Comparison of ENCODE assay signal across 8 mouse cellular contexts in the genomic region with DNA sequence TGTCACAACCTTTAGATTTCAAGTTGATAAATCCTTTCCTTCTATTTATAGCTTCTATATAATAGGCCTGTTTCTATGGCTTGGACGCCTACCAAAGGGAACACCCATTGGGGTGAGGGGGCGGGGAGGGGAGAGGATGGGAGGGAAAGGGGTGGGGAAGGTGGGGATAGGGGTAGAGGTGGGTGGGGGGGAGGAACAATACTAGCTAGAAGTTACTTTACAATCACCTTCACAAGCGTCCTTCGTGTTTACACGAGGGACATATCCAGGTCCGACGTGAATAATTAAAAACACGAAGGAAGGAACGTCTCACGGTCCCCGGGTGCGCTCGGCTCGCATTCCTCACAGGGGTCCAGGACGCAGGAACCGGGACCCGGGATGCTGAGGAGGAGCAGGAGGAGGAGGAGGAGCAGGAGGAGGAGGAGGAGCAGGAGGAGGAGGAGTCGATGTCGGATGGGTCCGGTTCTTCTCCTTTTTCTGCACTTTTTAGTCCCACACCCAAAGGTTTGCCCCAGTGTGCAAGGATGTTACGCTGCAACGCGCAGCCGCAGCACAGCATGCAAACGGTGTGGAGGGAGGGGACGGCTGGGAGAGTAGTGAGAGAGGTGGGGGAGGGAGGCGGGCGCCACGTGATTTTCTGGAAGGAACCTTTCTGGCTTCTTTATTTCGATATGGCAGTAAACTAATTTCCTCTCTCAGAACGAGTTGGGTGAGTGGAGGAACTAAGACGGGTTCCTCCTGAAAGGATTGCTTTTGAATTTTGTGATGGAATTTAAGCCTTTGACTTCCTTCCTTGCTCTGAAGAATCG. TPM values are rescaled to one million over a fixed set of nuclear protein-coding genes. Genes with fewer than 3 reads are reported as not detected.
DNase-seq lines count a peak whose midpoint lies in the region; ATAC-seq lines count a peak whose summit lies in the region.

No protein-coding gene starts in this region.

- no peaks in the 10 kb centered on the region for H3K9me3 ChIP-seq in embryonic facial prominence, embryonic 14.5 days (ENCODE audit: control insufficient read depth, low read length)
- H3K9me3 ChIP-seq in heart, embryonic 12.5 days (replicated peaks) = no peaks in the 10 kb centered on the region
- H3K9me3 ChIP-seq in kidney, embryonic 16.5 days (ENCODE audit: low read length) = no peaks in the 10 kb centered on the region
- H3K9me3 ChIP-seq in liver, embryonic 13.5 days (replicated peaks) = no peaks in the 10 kb centered on the region
- H3K9me3 ChIP-seq in stomach, embryonic 16.5 days (replicated peaks; ENCODE audit: control insufficient read depth, low read length) = no peaks in the 10 kb centered on the region

- peak overlapping the region; percentile 45 for H3K4me3 ChIP-seq in embryonic facial prominence, embryonic 14.5 days (ENCODE audit: low read depth, low read length)
- H3K4me3 ChIP-seq in heart, embryonic 12.5 days = peak overlapping the region; percentile 51
- H3K4me3 ChIP-seq in kidney, embryonic 16.5 days (ENCODE audit: low read length) = peak overlapping the region; percentile 54
- peak overlapping the region; percentile 61 for H3K4me3 ChIP-seq in liver, embryonic 13.5 days (replicated peaks)
- H3K4me3 ChIP-seq in stomach, embryonic 16.5 days (replicated peaks; ENCODE audit: low read length) = peak overlapping the region; percentile 49

- peak; percentile 93 for ATAC-seq in embryonic facial prominence, embryonic 14.5 days (ENCODE audit: low read depth)
- ATAC-seq in heart, embryonic 12.5 days (ENCODE audit: insufficient number of reproducible peaks, low FRiP score) = peak; percentile 83
- peak; percentile 87 for ATAC-seq in kidney, embryonic 16.5 days (ENCODE audit: low FRiP score, low TSS enrichment)
- peak; percentile 87 for ATAC-seq in liver, embryonic 13.5 days (ENCODE audit: low read depth)
- peak; percentile 87 for ATAC-seq in stomach, embryonic 16.5 days (ENCODE audit: insufficient read depth, low FRiP score)

- peak overlapping the region; percentile 61 for H3K9ac ChIP-seq in embryonic facial prominence, embryonic 14.5 days (ENCODE audit: low read depth, low read length)
- H3K9ac ChIP-seq in heart, embryonic 12.5 days = peak overlapping the region; percentile 73
- H3K9ac ChIP-seq in kidney, embryonic 16.5 days (replicated peaks; ENCODE audit: low read length) = peak overlapping the region; percentile 71
- H3K9ac ChIP-seq in liver, embryonic 13.5 days = peak overlapping the region; percentile 65
- H3K9ac ChIP-seq in stomach, embryonic 16.5 days (ENCODE audit: low read length) = peak overlapping the region; percentile 72

- DNase-seq in ovary, adult 18-20 months (ENCODE audit: low spot score) = peak; percentile 64
- DNase-seq in ovary, postnatal 14 days (ENCODE audit: low spot score) = no peak
- DNase-seq in embryonic facial prominence, embryonic 14.5 days (ENCODE audit: low spot score) = peak; percentile 95
- DNase-seq in liver, embryonic 13.5 days = peak; percentile 57
- DNase-seq in naive thymus-derived CD4-positive, alpha-beta T cell, adult 2 months (ENCODE audit: low read depth) = peak; percentile 89

- 0 out of 2 replicates have a peak, but pooled peaks cover 6% of the 10 kb centered on the region for H3K4me1 ChIP-seq in embryonic facial prominence, embryonic 14.5 days (ENCODE audit: control insufficient read depth, insufficient read depth, low read length)
- H3K4me1 ChIP-seq in heart, embryonic 12.5 days (replicated peaks) = peaks cover 7% of the 10 kb centered on the region; the same call in 1 of the 2 replicates
- H3K4me1 ChIP-seq in kidney, embryonic 16.5 days (ENCODE audit: insufficient read depth, low read length) = peaks cover 20% of the 10 kb centered on the region
- H3K4me1 ChIP-seq in liver, embryonic 13.5 days (replicated peaks) = peaks cover 28% of the 10 kb centered on the region
- peaks cover 7% of the 10 kb centered on the region; the same call in 1 of the 2 replicates for H3K4me1 ChIP-seq in stomach, embryonic 16.5 days (ENCODE audit: control insufficient read depth, insufficient read depth, low read length)

- WGBS in embryonic facial prominence, embryonic 14.5 days = 2% methylated on average over 30 of the region's 33 CpGs
- WGBS in heart, embryonic 12.5 days = 1% methylated on average over 33 of the region's 33 CpGs
- WGBS in kidney, embryonic 16.5 days = 2% methylated on average over 33 of the region's 33 CpGs
- under 1% methylated on average over 33 of the region's 33 CpGs for WGBS in liver, embryonic 13.5 days (ENCODE audit: insufficient replicate concordance)
- WGBS in stomach, embryonic 16.5 days = under 1% methylated on average over 33 of the region's 33 CpGs

- H3K27ac ChIP-seq in embryonic facial prominence, embryonic 14.5 days (replicated peaks; ENCODE audit: low read depth, low read length) = peak overlapping the region; percentile 81
- peak overlapping the region; percentile 76 for H3K27ac ChIP-seq in heart, embryonic 12.5 days (ENCODE audit: poor library complexity, severe bottlenecking)
- peak overlapping the region; percentile 85 for H3K27ac ChIP-seq in kidney, embryonic 16.5 days (ENCODE audit: low read length)
- peak overlapping the region; percentile 40 for H3K27ac ChIP-seq in liver, embryonic 13.5 days
- H3K27ac ChIP-seq in stomach, embryonic 16.5 days (ENCODE audit: low read length) = peak overlapping the region; percentile 89

- peak overlapping the region; percentile 66 for H3K4me2 ChIP-seq in embryonic facial prominence, embryonic 14.5 days (ENCODE audit: low read depth, low read length)
- H3K4me2 ChIP-seq in heart, embryonic 12.5 days = peak overlapping the region; percentile 75
- peak overlapping the region; percentile 77 for H3K4me2 ChIP-seq in kidney, embryonic 16.5 days (replicated peaks; ENCODE audit: low read depth, low read length)
- peak overlapping the region; percentile 75 for H3K4me2 ChIP-seq in liver, embryonic 13.5 days
- peak overlapping the region; percentile 80 for H3K4me2 ChIP-seq in stomach, embryonic 16.5 days (ENCODE audit: low read depth, low read length)

- no peaks in the 10 kb centered on the region for H3K36me3 ChIP-seq in embryonic facial prominence, embryonic 14.5 days (ENCODE audit: control insufficient read depth, insufficient read depth, low read length)
- no peaks in the 10 kb centered on the region for H3K36me3 ChIP-seq in heart, embryonic 12.5 days
- H3K36me3 ChIP-seq in kidney, embryonic 16.5 days (ENCODE audit: insufficient read depth, low read length) = no peaks in the 10 kb centered on the region
- no peaks in the 10 kb centered on the region for H3K36me3 ChIP-seq in liver, embryonic 13.5 days
- H3K36me3 ChIP-seq in stomach, embryonic 16.5 days (ENCODE audit: control insufficient read depth, insufficient read depth, low read length) = no peaks in the 10 kb centered on the region

- H3K27me3 ChIP-seq in embryonic facial prominence, embryonic 14.5 days (replicated peaks; ENCODE audit: control insufficient read depth, insufficient read depth, low read length) = no peaks in the 10 kb centered on the region
- H3K27me3 ChIP-seq in heart, embryonic 12.5 days (replicated peaks) = no peaks in the 10 kb centered on the region
- no peaks in the 10 kb centered on the region for H3K27me3 ChIP-seq in kidney, embryonic 16.5 days (ENCODE audit: insufficient read depth, low read length)
- H3K27me3 ChIP-seq in liver, embryonic 13.5 days = no peaks in the 10 kb centered on the region
- no peaks in the 10 kb centered on the region for H3K27me3 ChIP-seq in stomach, embryonic 16.5 days (ENCODE audit: control insufficient read depth, insufficient read depth, low read length)

RNA-seq across cellular contexts. Expression of a gene that starts 36.5 kb away (rescaled TPM):
- polyA plus RNA-seq in embryonic facial prominence, embryonic 14.5 days (2014; fragmentation: Nextera tagmentation; extraction: Ambion mirVana) = 3.6 and 3.9 TPM in 2 replicates
- polyA plus RNA-seq in heart, embryonic 12.5 days (2016; fragmentation: Nextera tagmentation; extraction: Ambion mirVana) = 3.5 and 3.7 TPM in 2 replicates
- 4.4 and 5.1 TPM in 2 replicates for polyA plus RNA-seq in kidney, embryonic 16.5 days (2015; fragmentation: Nextera tagmentation; extraction: Ambion mirVana)
- 3.6 and 3.7 TPM in 2 replicates for polyA plus RNA-seq in liver, embryonic 13.5 days (2015; fragmentation: Nextera tagmentation; extraction: Ambion mirVana)
- 3.0 and 3.2 TPM in 2 replicates for polyA plus RNA-seq in stomach, embryonic 16.5 days (2015; fragmentation: Nextera tagmentation; extraction: Ambion mirVana)
